Mouse (Mus musculus): ENCODE measurements at regions not wholly inside any gene's neighbourhood (a gene's known extent, or its start where the extent isn't known, plus 50 kb on each side); places are given as distances from the start of the nearest gene placed in this dataset.
"Not testable (repeated sequence)": the region's sequence is repeated elsewhere in the genome, so short reads cannot be mapped to it uniquely, and the experiment has no call there.

DNA sequence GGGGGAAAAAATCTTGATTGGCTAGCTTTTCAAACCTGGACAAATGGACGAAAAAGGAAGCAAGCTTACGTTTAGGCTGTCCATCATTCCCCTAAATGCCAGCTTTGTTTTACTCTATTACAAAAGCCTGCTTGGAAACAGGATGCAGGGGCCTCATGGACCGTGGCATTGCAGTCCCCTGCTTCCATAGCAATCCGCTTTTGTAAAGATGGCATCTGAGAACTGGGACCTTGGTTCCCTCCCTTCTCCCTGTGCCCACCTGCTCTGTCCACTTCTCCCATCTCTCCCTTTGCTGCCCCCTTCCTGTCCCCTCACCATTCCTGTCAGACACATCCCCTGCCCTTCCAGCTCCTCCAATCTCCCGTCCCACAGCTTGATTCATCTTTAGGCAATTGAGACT is 149.7 kb downstream of the Gxylt1 start:
- H3K27me3 ChIP-seq = 0 out of 2 replicates have a peak, but pooled peaks cover 3% of the 10 kb centered on the region
- no peak overlapping the region for H3K9ac ChIP-seq (replicated peaks)
- no peaks in the 10 kb centered on the region for H3K36me3 ChIP-seq
- H3K27ac ChIP-seq = no peak overlapping the region
- ATAC-seq = 0 out of 2 replicates have a peak, but pooled peaks have one; percentile 50
- H3K4me2 ChIP-seq (replicated peaks) = no peak overlapping the region
- no peaks in the 10 kb centered on the region for H3K9me3 ChIP-seq
- 36% methylated on average over 5 of the region's 5 CpGs for WGBS
- peaks cover 5% of the 10 kb centered on the region for H3K4me1 ChIP-seq (replicated peaks)
- H3K4me3 ChIP-seq (replicated peaks) = no peak overlapping the region

DNA sequence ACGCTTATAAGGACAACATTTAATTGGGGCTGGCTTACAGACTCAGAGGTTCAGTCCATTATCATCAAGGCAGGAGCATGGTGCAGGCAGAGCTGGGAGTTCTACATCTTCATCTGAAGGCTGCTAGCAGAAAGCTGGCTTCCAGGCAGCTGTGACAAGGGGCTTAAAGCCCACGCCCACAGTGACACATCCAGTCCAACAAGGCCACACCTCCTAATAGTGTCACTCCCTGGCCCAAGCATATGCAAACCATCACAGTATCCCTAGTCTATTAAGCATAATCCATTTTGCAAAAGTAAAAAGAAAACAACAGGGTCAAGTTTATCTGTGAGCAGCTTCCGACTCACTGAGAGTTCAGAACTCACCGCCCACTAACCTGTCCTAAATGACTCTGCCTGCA is 153.8 kb downstream of the Gxylt1 start:
- no peak for ATAC-seq
- no peak overlapping the region for H3K9ac ChIP-seq (replicated peaks)
- H3K9me3 ChIP-seq = no peaks in the 10 kb centered on the region
- WGBS = 74% methylated on average over 4 of the region's 4 CpGs
- no peak overlapping the region for H3K4me3 ChIP-seq (replicated peaks)
- 0 out of 2 replicates have a peak, but pooled peaks cover 3% of the 10 kb centered on the region for H3K27me3 ChIP-seq
- H3K36me3 ChIP-seq = no peaks in the 10 kb centered on the region
- no peak overlapping the region for H3K27ac ChIP-seq
- H3K4me1 ChIP-seq (replicated peaks) = peaks cover 6% of the 10 kb centered on the region
- H3K4me2 ChIP-seq (replicated peaks) = no peak overlapping the region

DNA sequence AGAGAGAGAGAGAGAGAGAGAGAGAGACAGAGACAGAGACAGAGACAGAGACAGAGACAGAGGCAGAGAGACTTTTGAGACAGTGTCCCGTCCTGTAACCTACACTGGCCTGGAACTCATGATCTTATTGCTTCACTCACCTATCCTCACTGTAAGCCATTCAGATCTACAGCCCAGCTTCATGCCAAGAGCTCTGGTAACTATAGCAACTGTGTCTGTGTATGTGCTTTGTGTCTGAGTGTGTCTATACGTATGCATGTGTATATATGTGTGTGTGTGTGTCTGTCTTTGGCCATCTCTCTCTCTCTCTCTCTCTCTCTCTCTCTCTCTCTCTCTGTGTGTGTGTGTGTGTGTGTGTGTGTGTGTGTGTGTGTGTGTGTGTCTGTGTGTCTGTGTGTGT is 157.2 kb downstream of the Gxylt1 start:
- 75% methylated on average over 2 of the region's 2 CpGs for WGBS
- ATAC-seq = not testable (repeated sequence)

DNA sequence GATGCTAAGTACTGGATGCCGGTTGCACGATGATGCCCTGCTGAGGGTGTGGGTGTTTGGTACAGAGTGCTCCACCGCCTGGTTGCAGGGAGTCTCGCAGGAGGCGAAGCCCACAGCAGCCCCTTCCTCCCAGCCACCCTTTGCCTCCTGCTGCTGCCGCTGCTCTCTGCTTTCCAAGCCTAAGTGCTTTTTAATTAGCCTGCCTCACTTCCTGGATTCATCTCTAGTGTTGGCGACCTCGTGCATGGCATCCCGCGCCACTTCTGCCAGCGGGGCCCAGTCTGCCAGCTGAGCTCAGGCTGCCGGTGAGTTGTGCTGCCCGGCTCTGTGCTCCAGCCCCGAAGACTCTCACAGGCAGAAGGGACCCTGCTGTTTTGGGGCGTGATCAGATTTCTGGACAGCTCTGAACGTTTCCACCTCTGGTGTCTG is 159.3 kb downstream of the Gxylt1 start:
- peaks cover 12% of the 10 kb centered on the region for H3K4me1 ChIP-seq (replicated peaks)
- H3K9ac ChIP-seq (replicated peaks) = peak overlapping the region; percentile 53; the same call in 1 of the 2 replicates
- H3K4me2 ChIP-seq (replicated peaks) = peak overlapping the region; percentile 55
- no peaks in the 10 kb centered on the region for H3K36me3 ChIP-seq
- 3% methylated on average over 16 of the region's 16 CpGs for WGBS
- H3K27me3 ChIP-seq = no peaks in the 10 kb centered on the region
- peak overlapping the region; percentile 28 for H3K4me3 ChIP-seq (replicated peaks)
- peak overlapping the region; percentile 60 for H3K27ac ChIP-seq
- ATAC-seq = peak; percentile 91
- no peaks in the 10 kb centered on the region for H3K9me3 ChIP-seq

More for the DNA sequence above, 157.2 kb downstream of the Gxylt1 start:
- H3K4me3 ChIP-seq (replicated peaks); H3K27ac ChIP-seq; H3K36me3 ChIP-seq; H3K27me3 ChIP-seq; H3K9me3 ChIP-seq; H3K9ac ChIP-seq (replicated peaks); H3K4me2 ChIP-seq (replicated peaks): not testable (repeated sequence)
- H3K4me1 ChIP-seq (replicated peaks) = peaks cover 12% of the 10 kb centered on the region

DNA sequence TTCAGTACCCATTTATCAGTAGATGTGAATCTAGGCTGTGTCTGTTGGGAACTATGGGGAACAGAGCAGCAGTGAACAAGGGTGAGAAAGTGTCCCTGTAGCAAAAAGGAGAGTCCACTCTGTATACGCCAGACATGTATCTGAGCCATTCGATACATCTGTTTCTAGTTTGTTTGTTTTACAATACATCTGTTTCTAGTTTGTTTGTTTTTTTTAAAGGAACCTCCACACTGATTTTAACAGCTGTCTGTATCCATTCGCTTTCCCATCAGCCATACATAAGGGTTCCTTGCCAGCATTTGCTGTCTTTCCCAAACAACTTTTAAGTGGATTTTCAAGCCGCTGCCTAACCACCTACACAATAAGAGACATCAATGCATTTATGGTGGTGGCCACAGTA is 170.0 kb downstream of the Gxylt1 start:
- Histone ChIP-seq H3K36me3 (no peaks in the 10 kb centered on the region), H3K4me1 (replicated peaks) (0 out of 2 replicates have a peak, but pooled peaks cover 14% of the 10 kb centered on the region), H3K27ac (no peak overlapping the region), H3K4me2 (replicated peaks) (no peak overlapping the region), H3K27me3 (no peaks in the 10 kb centered on the region), H3K9me3 (no peaks in the 10 kb centered on the region), H3K9ac (replicated peaks) (no peak overlapping the region), H3K4me3 (replicated peaks) (no peak overlapping the region)
- 94% methylated on average over 4 of the region's 4 CpGs for WGBS
- no peak for ATAC-seq

DNA sequence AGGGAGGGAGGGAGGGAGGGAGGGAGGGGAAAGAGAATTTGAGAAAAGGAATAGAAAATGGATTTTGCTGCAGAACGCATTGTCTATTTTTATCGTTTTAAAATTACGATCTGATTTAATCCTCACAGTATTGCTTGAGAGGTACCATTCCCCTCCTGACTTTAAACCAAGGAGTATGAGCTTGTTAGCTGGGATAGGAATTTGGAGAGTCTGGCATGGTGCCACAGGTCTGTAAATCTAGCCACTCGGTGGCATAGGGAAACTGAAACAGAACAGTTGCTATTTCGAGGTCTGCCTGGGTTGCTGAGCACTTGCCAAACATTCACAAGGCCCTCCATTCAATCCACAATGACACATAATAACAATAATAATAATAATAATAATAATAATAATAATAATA is 171.6 kb downstream of the Gxylt1 start:
- H3K9me3 ChIP-seq = no peaks in the 10 kb centered on the region
- H3K4me2 ChIP-seq (replicated peaks) = no peak overlapping the region
- 91% methylated on average over 5 of the region's 5 CpGs for WGBS
- no peaks in the 10 kb centered on the region for H3K36me3 ChIP-seq
- no peaks in the 10 kb centered on the region for H3K27me3 ChIP-seq
- 0 out of 2 replicates have a peak, but pooled peaks cover 14% of the 10 kb centered on the region for H3K4me1 ChIP-seq (replicated peaks)
- no peak for ATAC-seq
- H3K27ac ChIP-seq = no peak overlapping the region
- no peak overlapping the region for H3K4me3 ChIP-seq (replicated peaks)
- H3K9ac ChIP-seq (replicated peaks) = no peak overlapping the region

DNA sequence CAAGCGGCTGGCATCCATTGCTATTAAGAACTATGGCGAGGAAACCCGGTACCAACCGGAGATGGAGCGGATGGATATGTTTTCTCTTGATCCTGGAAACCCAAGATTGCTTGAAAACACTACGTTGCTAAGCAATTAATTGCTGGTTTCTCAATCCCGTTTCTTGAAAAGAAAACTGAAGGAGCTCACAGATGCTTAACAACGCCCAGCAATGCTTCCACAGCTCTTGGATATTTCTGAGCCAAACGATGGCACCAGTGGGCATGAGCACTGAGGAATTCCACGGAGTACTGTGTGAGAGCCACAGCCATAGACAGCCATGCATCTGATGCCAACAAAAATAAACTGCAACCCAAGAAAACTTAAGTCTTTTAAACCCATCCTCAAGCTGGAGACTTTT is 173.1 kb downstream of the Gxylt1 start:
- Histone ChIP-seq H3K27me3 (no peaks in the 10 kb centered on the region), H3K9ac (replicated peaks) (no peak overlapping the region), H3K4me1 (replicated peaks) (0 out of 2 replicates have a peak, but pooled peaks cover 14% of the 10 kb centered on the region), H3K4me2 (replicated peaks) (no peak overlapping the region), H3K9me3 (no peaks in the 10 kb centered on the region), H3K36me3 (no peaks in the 10 kb centered on the region), H3K4me3 (replicated peaks) (no peak overlapping the region), H3K27ac (no peak overlapping the region)
- no peak for ATAC-seq
- 88% methylated on average over 10 of the region's 10 CpGs for WGBS

DNA sequence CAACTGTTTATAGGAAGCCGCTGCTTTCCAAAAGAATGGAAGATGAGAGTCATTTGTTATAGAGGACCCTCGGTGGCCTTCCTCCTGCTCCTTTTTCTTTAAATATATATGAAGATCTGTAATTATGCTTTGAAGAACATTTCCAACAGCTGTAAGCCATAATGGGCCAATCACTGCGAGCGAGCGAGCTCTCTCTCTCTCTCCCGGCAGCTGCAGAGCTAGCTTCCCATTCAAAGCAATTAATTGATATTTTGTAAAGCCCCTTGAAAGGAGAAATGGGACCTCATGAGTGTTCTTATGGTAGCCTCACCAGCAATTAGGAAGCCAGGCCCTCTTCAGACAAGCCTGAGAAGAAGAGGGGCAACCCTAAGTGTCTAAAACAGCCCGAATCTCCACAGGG is 174.1 kb downstream of the Gxylt1 start:
- no peak for ATAC-seq
- 73% methylated on average over 7 of the region's 7 CpGs for WGBS
- Histone ChIP-seq H3K4me1 (replicated peaks) (0 out of 2 replicates have a peak, but pooled peaks cover 9% of the 10 kb centered on the region), H3K4me2 (replicated peaks) (no peak overlapping the region), H3K9me3 (no peaks in the 10 kb centered on the region), H3K36me3 (no peaks in the 10 kb centered on the region), H3K27me3 (no peaks in the 10 kb centered on the region), H3K9ac (replicated peaks) (no peak overlapping the region), H3K27ac (no peak overlapping the region), H3K4me3 (replicated peaks) (no peak overlapping the region)

DNA sequence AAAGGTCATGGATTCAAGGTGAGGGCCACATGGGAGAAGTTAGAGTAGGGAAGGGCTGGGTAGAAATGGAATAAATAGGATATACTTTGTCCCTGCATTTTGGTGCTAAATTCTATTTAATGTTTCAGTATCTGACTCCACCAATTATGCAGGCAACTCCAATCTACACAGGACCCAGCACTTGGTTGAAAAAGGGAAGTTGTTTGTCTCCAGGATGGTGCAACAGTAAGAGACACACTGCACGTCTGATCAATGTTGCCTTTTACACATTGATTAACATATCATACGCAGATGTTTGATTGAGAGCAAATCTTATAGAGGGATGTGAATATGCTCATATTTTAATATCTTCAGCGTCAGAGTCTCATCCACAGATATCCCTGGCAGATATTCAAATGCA is 175.1 kb downstream of the Gxylt1 start:
- no peaks in the 10 kb centered on the region for H3K9me3 ChIP-seq
- no peaks in the 10 kb centered on the region for H3K27me3 ChIP-seq
- no peak overlapping the region for H3K9ac ChIP-seq (replicated peaks)
- no peaks in the 10 kb centered on the region for H3K36me3 ChIP-seq
- WGBS = 76% methylated on average over 3 of the region's 3 CpGs
- H3K4me2 ChIP-seq (replicated peaks) = no peak overlapping the region
- no peaks in the 10 kb centered on the region for H3K4me1 ChIP-seq (replicated peaks)
- no peak overlapping the region for H3K27ac ChIP-seq
- ATAC-seq = no peak
- H3K4me3 ChIP-seq (replicated peaks) = no peak overlapping the region

DNA sequence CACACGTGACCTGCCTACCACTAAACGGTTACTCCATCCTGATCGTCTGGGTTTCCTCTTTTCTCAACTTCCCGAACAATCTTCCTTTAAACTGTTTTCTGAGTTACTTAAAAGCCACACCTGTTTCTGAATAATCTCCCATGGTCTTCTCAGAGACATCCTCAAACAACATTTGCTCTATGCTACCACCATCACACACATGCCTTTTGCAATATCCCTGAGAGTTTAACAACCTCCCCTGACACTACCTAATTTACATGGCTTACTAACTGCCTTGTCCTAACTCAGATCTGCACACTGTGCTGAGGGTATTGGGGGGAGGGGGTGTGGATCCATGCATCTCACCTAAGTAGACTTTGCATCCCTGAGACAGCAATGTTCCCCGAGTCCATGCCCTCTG is 178.6 kb downstream of the Gxylt1 start:
- Histone ChIP-seq H3K27ac (no peak overlapping the region), H3K9me3 (no peaks in the 10 kb centered on the region), H3K36me3 (no peaks in the 10 kb centered on the region), H3K4me2 (replicated peaks) (no peak overlapping the region), H3K9ac (replicated peaks) (no peak overlapping the region), H3K27me3 (no peaks in the 10 kb centered on the region), H3K4me3 (replicated peaks) (no peak overlapping the region), H3K4me1 (replicated peaks) (no peaks in the 10 kb centered on the region)
- ATAC-seq = no peak
- WGBS = 95% methylated on average over 5 of the region's 5 CpGs

DNA sequence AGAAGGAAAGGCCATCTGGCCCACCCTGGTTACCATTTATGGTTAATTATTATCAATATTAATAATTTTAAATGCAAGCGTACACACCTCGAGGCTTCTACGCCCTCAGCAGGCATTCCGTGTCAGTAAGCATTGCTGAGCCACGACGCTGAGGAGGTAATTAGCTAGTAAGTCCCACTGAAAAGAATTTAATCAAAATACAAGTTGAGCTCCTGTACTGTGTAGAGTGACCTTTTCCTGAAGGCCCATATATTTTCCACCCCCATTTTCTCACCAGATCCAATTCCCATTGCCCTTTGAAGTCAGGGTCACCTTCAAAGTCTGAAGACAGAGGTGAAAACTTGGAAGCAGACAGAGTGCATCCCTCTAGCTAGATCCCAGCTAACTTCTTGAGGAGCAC is 179.8 kb downstream of the Gxylt1 start:
- no peaks in the 10 kb centered on the region for H3K4me1 ChIP-seq (replicated peaks)
- H3K9me3 ChIP-seq = no peaks in the 10 kb centered on the region
- H3K9ac ChIP-seq (replicated peaks) = no peak overlapping the region
- H3K27me3 ChIP-seq = no peaks in the 10 kb centered on the region
- no peak for ATAC-seq
- no peak overlapping the region for H3K4me3 ChIP-seq (replicated peaks)
- no peak overlapping the region for H3K27ac ChIP-seq
- no peaks in the 10 kb centered on the region for H3K36me3 ChIP-seq
- no peak overlapping the region for H3K4me2 ChIP-seq (replicated peaks)
- WGBS = 78% methylated on average over 6 of the region's 6 CpGs

DNA sequence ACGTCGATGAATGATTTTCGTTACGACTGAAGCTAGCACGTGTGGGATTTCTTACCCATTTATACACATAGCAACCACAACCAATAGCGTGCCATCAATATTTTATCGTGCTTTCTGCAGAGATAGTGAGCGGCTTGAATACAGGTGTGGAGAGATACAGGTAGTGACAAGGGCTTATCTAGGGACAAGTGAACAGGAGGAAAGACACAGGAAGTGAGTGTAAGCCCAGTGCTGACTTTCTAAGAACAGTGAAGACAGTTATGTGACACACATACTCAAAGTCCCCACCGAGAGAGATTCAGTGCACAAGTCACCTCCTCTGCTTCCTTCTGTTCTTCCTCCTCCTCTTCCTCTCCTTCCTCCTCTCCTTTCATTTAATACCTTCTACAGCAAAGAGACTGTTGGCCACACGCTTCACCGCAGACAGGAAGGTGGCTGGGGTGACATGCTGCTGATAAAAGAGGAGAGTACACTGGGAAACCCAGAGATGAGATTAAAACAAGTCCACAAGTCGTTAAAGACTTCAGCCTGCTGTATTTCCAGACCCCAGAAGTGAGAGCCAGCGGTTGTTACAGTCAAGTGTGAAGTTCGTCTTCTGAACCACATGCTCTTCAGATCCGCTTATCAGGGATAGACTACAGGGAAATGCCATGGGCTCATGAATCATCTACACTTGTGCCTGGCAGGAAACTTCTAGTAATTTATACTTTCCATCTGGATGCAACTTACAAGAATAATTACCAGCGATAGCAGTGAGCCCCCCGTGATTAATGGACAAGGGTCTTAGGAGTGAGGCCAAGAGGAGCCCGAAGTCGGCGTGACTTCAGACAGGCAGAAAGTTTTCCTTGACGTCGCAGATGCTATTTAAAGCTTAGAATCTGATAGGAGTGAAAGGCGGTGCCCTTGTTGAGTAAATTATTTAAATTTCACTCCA is 180.5 kb downstream of the Gxylt1 start:
- 91% methylated on average over 23 of the region's 23 CpGs for WGBS
- Histone ChIP-seq H3K4me3 (replicated peaks) (no peak overlapping the region), H3K9me3 (no peaks in the 10 kb centered on the region), H3K9ac (replicated peaks) (no peak overlapping the region), H3K4me1 (replicated peaks) (no peaks in the 10 kb centered on the region), H3K27me3 (no peaks in the 10 kb centered on the region), H3K27ac (no peak overlapping the region), H3K4me2 (replicated peaks) (no peak overlapping the region), H3K36me3 (no peaks in the 10 kb centered on the region)
- ATAC-seq = no peak
